Mouse (Mus musculus) lung, embryonic 16.5 days (tissue): ENCODE results near the gene Wdr11. TPM values are rescaled to one million over a fixed set of nuclear protein-coding genes. Genes with fewer than 3 reads are reported as not detected.

Source experiments
- ATAC-seq: fragments of 200-750 bp; cut with Nextera tagmentation; 2 replicates; pipeline ENCODE4 v1.8.0; 2017; ENCODE audit warnings: low read depth, mild to moderate bottlenecking, moderate library complexity
- H3K27ac ChIP-seq: fragments of 300-500 bp; sonication (generic); 2 replicates; pipeline ENCODE4 v1.5.1; 2014; ENCODE audit warnings: mild to moderate bottlenecking, control low read depth, low read length
- H3K27me3 ChIP-seq: fragments of 300-500 bp; sonication (generic); 2 replicates; pipeline ENCODE4 v1.6.1; 2014; ENCODE audit warnings: low read depth, low read length, mixed read lengths; ENCODE audit not compliant: control insufficient read depth, insufficient read depth
- H3K36me3 ChIP-seq: fragments of 300-500 bp; sonication (generic); 2 replicates; pipeline ENCODE4 v1.6.1; 2014; ENCODE audit warnings: low read length; ENCODE audit not compliant: control insufficient read depth, insufficient read depth
- H3K4me1 ChIP-seq: fragments of 300-500 bp; sonication (generic); replicated peaks from 2 replicates; pipeline ENCODE4 v1.6.1; 2014; ENCODE audit warnings: low read length, mixed read lengths; ENCODE audit not compliant: control insufficient read depth, insufficient read depth
- H3K4me2 ChIP-seq: fragments of 300-500 bp; sonication (generic); 2 replicates; pipeline ENCODE4 v1.6.1; 2014; ENCODE audit warnings: low read depth, low read length, control low read depth
- H3K4me3 ChIP-seq: fragments of 300-500 bp; sonication (generic); 2 replicates; pipeline ENCODE4 v1.5.1; 2014; ENCODE audit warnings: mild to moderate bottlenecking, low read length, control low read depth
- H3K9ac ChIP-seq: fragments of 300-500 bp; sonication (generic); 2 replicates; pipeline ENCODE4 v1.6.1; 2014; ENCODE audit warnings: low read length, control low read depth
- H3K9me3 ChIP-seq: fragments of 300-500 bp; sonication (generic); 2 replicates; pipeline ENCODE4 v1.6.1; 2016; ENCODE audit warnings: low read length; ENCODE audit not compliant: control insufficient read depth
- WGBS: fragments of 180-500 bp; shearing (Covaris S2); extraction: QIAGEN DNeasy Blood & Tissue Kit; methylation state at CpG from one replicate; pipeline ENCODE4 v1.1.7; 2014; 5-methylcytosine and 5-hydroxymethylcytosine counted together
- polyA plus RNA-seq: library from polyadenylated mRNA; unstranded; fragments of >200 nt; fragmentation: Nextera tagmentation; extraction: Ambion mirVana; gene quantifications from 2 replicates; pipeline ENCODE4 v1.2.1, GENCODE M21; 2015

Gene Wdr11
- polyA plus RNA-seq, result 38.4 and 43.1 TPM in 2 replicates

DNA sequence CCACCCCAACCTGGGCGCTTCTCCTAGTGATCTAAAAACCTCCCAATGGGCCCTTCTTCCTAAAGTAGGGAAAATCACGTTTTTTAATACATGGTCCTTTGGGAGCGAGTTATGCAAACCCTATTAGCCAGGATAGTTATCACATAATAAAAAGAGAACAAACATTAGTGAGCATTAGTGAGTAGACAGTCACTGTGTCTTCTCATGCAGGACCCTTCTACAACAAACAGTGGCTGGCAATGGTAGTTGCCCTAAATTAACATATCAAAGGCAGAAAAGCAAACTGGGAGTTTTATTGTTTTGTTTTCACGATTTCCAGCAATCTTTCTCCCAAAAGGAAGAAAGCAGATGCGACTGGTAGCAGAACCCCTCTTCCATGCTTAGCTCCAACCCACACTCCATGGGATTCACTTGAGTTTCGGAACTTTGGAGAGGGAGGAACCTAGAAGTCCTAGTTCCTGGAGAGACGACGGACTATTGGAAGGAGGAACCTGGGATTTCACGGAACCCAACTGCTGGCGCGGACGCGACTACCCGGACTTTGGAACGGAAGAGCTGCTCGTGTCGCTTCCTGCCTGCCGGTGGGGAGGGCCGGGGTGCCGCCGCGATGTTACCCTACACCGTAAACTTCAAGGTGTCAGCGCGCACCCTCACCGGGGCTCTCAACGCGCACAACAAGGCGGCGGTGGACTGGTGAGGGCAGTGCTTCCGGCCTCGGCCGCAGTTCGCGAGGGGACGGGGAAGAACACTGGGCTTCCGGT, at the start of gene Wdr11:
Gene Wdr11, plus strand, starts transcription at position 493 of the 761 bp plus-strand sequence.
- Histone ChIP-seq H3K9me3 (no peaks in the 10 kb centered on the region), H3K9ac (peak within 1 kb of the TSS; percentile 90), H3K27ac (peak within 1 kb of the TSS; percentile 95), H3K4me2 (peak within 1 kb of the TSS; percentile 81), H3K4me1 (peaks cover 10% of the 10 kb centered on the region), H3K36me3 (0 out of 2 replicates have a peak, but pooled peaks cover 3% of the 10 kb centered on the region), H3K27me3 (no peaks in the 10 kb centered on the region), H3K4me3 (peak within 1 kb of the TSS; percentile 93)
- peak; percentile 94 for ATAC-seq
- WGBS, result 3% methylated on average over 37 of the region's 37 CpGs

DNA sequence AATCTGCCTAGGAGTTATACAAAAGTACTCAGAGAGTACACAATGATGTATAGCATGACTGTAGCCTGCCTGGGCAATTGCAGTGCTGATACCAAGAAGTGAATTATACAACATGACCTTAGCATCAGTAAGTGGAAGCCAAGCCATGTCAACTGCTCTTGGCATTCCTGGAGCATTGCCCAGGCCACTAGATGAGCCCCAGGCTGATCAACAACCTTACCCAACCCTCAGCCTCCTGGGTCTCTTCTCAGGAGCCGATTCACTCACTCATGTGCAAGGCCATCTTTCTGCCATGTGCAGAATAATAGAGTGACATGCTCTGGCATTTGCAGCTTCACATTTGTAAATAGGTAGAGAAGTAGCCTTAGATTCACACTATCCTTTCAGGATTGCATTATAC, 24.1 kb upstream of the Wdr11 start:
- WGBS, result 73% methylated on average over 1 of the region's 1 CpGs

DNA sequence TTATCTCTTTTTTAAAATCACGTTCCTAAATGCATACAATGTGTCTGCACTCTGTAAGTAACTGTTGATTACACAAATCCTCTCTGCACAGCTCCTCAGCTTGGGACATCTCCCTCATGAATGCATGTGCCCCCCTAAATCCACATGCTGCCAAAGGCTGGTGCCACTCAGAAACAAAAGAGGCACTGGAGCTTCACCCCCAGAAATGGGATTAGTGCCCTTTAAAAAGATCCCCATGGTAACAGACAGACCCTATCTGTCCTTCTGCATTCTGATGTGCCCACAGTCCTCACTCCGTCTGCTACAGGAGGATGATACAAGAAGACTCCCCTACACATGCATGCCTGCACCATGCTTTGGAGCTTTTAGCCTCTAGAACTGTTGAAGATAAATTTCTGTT, 23.3 kb upstream of the Wdr11 start:
- H3K27ac ChIP-seq, result no peak overlapping the region
- no peaks in the 10 kb centered on the region for H3K27me3 ChIP-seq
- H3K9me3 ChIP-seq, result no peaks in the 10 kb centered on the region
- WGBS, result 46% methylated on average over 2 of the region's 2 CpGs
- no peak for ATAC-seq
- no peak overlapping the region for H3K4me2 ChIP-seq
- no peak overlapping the region for H3K4me3 ChIP-seq
- no peaks in the 10 kb centered on the region for H3K4me1 ChIP-seq
- no peak overlapping the region for H3K9ac ChIP-seq
- H3K36me3 ChIP-seq, result no peaks in the 10 kb centered on the region

More for the DNA sequence above, 24.1 kb upstream of the Wdr11 start:
- Histone ChIP-seq H3K9me3 (no peaks in the 10 kb centered on the region), H3K4me1 (no peaks in the 10 kb centered on the region), H3K27ac (no peak overlapping the region), H3K9ac (no peak overlapping the region), H3K36me3 (no peaks in the 10 kb centered on the region), H3K4me2 (no peak overlapping the region), H3K27me3 (no peaks in the 10 kb centered on the region), H3K4me3 (no peak overlapping the region)
- no peak for ATAC-seq

- H3K36me3 ChIP-seq, result no peaks in the 10 kb centered on the region
- H3K4me3 ChIP-seq, result no peak overlapping the region
- no peak overlapping the region for H3K4me2 ChIP-seq
- no peak overlapping the region for H3K27ac ChIP-seq
- 50% methylated on average over 4 of the region's 4 CpGs for WGBS
- H3K4me1 ChIP-seq, result no peaks in the 10 kb centered on the region
- ATAC-seq, result no peak
- no peaks in the 10 kb centered on the region; the same call in 1 of the 2 replicates for H3K27me3 ChIP-seq
- H3K9me3 ChIP-seq, result no peaks in the 10 kb centered on the region
- no peak overlapping the region for H3K9ac ChIP-seq
Measured at GRCm38 (mm10) chr7:129574471-129574870, 17.2 kb upstream of the Wdr11 start.

DNA sequence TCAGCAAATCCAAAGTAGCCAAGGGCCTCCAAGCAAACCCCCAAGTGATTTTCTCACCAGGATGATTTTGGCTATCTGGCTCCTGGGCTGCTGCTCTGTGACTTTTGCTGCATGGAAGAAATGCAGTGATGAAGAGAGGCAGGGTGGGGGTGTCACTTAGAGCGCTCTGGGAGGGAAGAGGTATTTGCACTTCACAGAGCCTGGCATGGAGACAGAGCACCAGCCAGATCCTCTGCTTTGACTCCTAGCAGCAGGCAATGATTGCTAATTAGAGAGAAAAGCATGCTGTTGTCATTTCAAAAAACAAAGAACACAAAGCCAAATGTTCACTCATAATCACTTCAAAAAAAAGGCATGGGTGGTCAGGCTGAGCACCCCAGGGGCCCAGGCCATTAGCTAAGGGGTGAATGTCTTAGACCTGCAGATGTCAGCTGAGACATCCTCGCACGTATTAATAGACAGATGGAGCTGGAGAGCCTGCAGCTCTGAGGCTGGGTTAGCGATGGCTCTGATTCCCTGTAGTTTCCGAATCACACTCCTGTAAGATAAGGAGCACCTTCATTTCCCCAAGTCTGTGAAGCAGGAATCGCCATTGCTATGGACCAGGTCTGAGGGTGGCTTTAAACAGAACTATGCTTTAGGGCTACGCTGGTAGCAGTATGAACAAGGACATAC, 16.4 kb upstream of the Wdr11 start:
- WGBS, result 17% methylated on average over 7 of the region's 7 CpGs
- Histone ChIP-seq H3K4me3 (no peak overlapping the region), H3K27ac (no peak overlapping the region), H3K27me3 (no peaks in the 10 kb centered on the region; the same call in 1 of the 2 replicates), H3K36me3 (no peaks in the 10 kb centered on the region), H3K9ac (no peak overlapping the region), H3K9me3 (no peaks in the 10 kb centered on the region), H3K4me2 (no peak overlapping the region), H3K4me1 (no peaks in the 10 kb centered on the region)
- ATAC-seq, result no peak

DNA sequence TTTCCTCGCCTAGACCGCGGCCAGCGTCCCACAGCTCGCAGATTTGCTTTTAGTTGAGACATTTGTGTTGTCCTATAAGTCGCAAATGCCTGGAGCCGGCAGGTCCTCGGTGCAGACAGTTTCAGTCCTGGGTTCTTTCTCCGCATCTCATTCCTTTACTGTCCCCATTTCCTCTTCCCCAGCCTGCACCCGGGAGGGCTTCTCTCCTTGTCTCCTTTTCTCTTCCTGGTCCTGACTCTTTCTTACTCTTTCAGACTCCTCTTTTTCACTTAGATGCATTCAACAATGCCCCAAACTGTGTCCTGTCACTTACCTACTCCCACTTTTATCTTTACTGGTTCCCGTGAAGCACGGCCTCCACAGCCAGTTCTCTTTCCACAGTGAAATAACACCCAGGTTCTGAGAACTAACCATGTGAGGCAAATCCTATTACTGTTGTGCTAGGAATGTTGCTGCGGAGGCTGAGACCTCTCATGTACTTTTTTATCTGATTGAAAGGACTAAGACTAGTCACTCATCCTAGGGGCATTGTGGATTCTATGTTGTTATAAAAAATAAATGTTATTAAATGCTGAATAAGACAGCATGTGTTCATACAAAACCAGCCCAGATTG, 576 bp downstream of the Wdr11 start:
- under 1% methylated on average over 13 of the region's 13 CpGs for WGBS
- H3K9ac ChIP-seq, result peak overlapping the region; percentile 90
- no peaks in the 10 kb centered on the region for H3K9me3 ChIP-seq
- peak; percentile 10; the same call in 1 of the 2 replicates for ATAC-seq
- no peaks in the 10 kb centered on the region for H3K27me3 ChIP-seq
- H3K36me3 ChIP-seq, result peaks cover 3% of the 10 kb centered on the region; the same call in 1 of the 2 replicates
- peak overlapping the region; percentile 95 for H3K27ac ChIP-seq
- H3K4me3 ChIP-seq, result peak overlapping the region; percentile 93
- peak overlapping the region; percentile 76 for H3K4me2 ChIP-seq
- peaks cover 10% of the 10 kb centered on the region for H3K4me1 ChIP-seq

- Histone ChIP-seq H3K9ac (no peak overlapping the region), H3K4me2 (no peak overlapping the region), H3K27me3 (no peaks in the 10 kb centered on the region), H3K4me3 (no peak overlapping the region), H3K27ac (no peak overlapping the region), H3K9me3 (no peaks in the 10 kb centered on the region), H3K36me3 (peaks cover 12% of the 10 kb centered on the region), H3K4me1 (peaks cover 7% of the 10 kb centered on the region)
- 90% methylated on average over 2 of the region's 2 CpGs for WGBS
- ATAC-seq, result no peak
Measured at GRCm38 (mm10) chr7:129597186-129597585, 5.5 kb downstream of the Wdr11 start.

GRCm38 (mm10) chr7:129606291-129606690, 14.6 kb downstream of the Wdr11 start:
- Histone ChIP-seq H3K4me1 (no peaks in the 10 kb centered on the region), H3K27me3 (no peaks in the 10 kb centered on the region), H3K9me3 (no peaks in the 10 kb centered on the region), H3K36me3 (peaks cover 37% of the 10 kb centered on the region), H3K4me3 (no peak overlapping the region), H3K4me2 (no peak overlapping the region), H3K27ac (no peak overlapping the region), H3K9ac (no peak overlapping the region)
- 91% methylated on average over 8 of the region's 8 CpGs for WGBS
- no peak for ATAC-seq

DNA sequence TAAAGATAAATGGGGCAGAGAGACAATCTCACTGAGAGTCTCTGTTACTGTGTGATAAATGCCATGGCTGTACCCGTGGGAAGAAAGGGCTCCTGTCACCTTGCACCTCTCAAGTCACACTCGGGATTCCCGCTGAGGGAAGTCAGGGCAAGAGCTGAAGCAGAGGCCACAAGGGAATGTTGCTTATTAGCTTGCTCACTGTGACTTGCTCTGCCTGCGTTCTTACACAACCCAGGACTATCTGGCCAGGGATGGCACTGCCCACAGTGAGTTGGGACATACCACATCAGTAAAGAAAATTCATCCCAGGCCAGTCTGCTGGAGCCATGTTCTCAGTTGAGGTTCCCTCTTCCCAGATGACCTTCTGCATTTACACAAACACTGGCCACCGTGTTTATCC, 29.5 kb downstream of the Wdr11 start:
- Histone ChIP-seq H3K9me3 (no peaks in the 10 kb centered on the region), H3K27me3 (no peaks in the 10 kb centered on the region), H3K9ac (no peak overlapping the region), H3K4me1 (no peaks in the 10 kb centered on the region), H3K27ac (no peak overlapping the region), H3K36me3 (peaks cover 53% of the 10 kb centered on the region), H3K4me3 (no peak overlapping the region), H3K4me2 (no peak overlapping the region)
- WGBS, result 90% methylated on average over 5 of the region's 5 CpGs
- ATAC-seq, result no peak
